Mouse (Mus musculus) heart, embryonic 12.5 days (tissue): ENCODE results near the gene Pthlh. TPM values are rescaled to one million over a fixed set of nuclear protein-coding genes. Genes with fewer than 3 reads are reported as not detected.

Source experiments
- ATAC-seq: fragments of 200-750 bp; cut with Nextera tagmentation; 2 replicates; pipeline ENCODE4 v1.8.0; 2017; ENCODE audit warnings: moderate TSS enrichment, moderate library complexity; ENCODE audit not compliant: insufficient number of reproducible peaks, low FRiP score
- H3K27ac ChIP-seq: fragments of 300-500 bp; sonication (generic); 2 replicates; pipeline ENCODE4 v1.5.1; 2016; ENCODE audit warnings: mild to moderate bottlenecking, moderate library complexity; ENCODE audit not compliant: poor library complexity, severe bottlenecking
- H3K27me3 ChIP-seq: fragments of 300-500 bp; sonication (generic); replicated peaks from 2 replicates; pipeline ENCODE4 v1.6.1; 2016; ENCODE audit warnings: mild to moderate bottlenecking, moderate library complexity
- H3K36me3 ChIP-seq: fragments of 300-500 bp; sonication (generic); 2 replicates; pipeline ENCODE4 v1.6.1; 2016; ENCODE audit warnings: mild to moderate bottlenecking, moderate library complexity
- H3K4me1 ChIP-seq: fragments of 300-500 bp; sonication (generic); replicated peaks from 2 replicates; pipeline ENCODE4 v1.6.1; 2016; ENCODE audit warnings: mild to moderate bottlenecking
- H3K4me2 ChIP-seq: fragments of 300-500 bp; sonication (generic); 2 replicates; pipeline ENCODE4 v1.6.1; 2016; ENCODE audit warnings: mild to moderate bottlenecking, moderate library complexity
- H3K4me3 ChIP-seq: fragments of 300-500 bp; sonication (generic); 2 replicates; pipeline ENCODE4 v1.5.1; 2016; ENCODE audit warnings: mild to moderate bottlenecking
- H3K9ac ChIP-seq: fragments of 300-500 bp; sonication (generic); 2 replicates; pipeline ENCODE4 v1.6.1; 2016; ENCODE audit warnings: mild to moderate bottlenecking, moderate library complexity
- H3K9me3 ChIP-seq: fragments of 300-500 bp; sonication (generic); replicated peaks from 2 replicates; pipeline ENCODE4 v1.6.1; 2016; ENCODE audit warnings: mild to moderate bottlenecking, moderate library complexity
- WGBS: fragments of 180-500 bp; shearing (Covaris S2); methylation state at CpG from one replicate; pipeline ENCODE4 v1.1.7; 2016; 5-methylcytosine and 5-hydroxymethylcytosine counted together
- polyA plus RNA-seq: library from polyadenylated mRNA; unstranded; fragments of >200 nt; fragmentation: Nextera tagmentation; extraction: Ambion mirVana; gene quantifications from 2 replicates; pipeline ENCODE4 v1.2.1, GENCODE M21; 2016

Gene Pthlh
- polyA plus RNA-seq, 1 experiment from 2014 or later: 5.5 TPM

DNA sequence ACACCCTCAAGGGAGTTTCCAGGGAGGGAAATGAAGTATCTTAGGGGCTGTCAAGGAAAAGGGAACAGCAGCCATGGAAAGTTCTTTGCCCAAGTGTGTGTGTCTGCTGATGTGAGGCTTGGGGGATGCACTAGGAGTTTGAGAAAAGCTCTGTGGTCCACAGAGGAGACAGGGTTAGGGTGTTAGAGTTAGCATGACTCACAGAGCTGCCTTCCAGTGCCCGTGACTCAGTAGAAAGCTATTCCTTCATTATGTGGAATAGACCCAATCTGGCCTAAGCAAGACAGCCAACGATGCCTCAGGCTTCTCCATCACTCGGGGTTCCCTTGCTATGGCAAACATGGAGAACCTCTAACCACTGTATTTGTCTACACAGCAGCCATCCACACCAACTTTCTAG is 3.2 kb downstream of the Pthlh start:
- H3K4me3 ChIP-seq: no peak overlapping the region
- WGBS: 69% methylated on average over 3 of the region's 3 CpGs
- H3K27ac ChIP-seq: no peak overlapping the region
- no peaks in the 10 kb centered on the region for H3K9me3 ChIP-seq
- no peak overlapping the region for H3K9ac ChIP-seq
- peaks cover 9% of the 10 kb centered on the region for H3K4me1 ChIP-seq
- no peaks in the 10 kb centered on the region for H3K36me3 ChIP-seq
- no peak overlapping the region for H3K4me2 ChIP-seq
- H3K27me3 ChIP-seq: peaks cover 40% of the 10 kb centered on the region
- no peak for ATAC-seq

DNA sequence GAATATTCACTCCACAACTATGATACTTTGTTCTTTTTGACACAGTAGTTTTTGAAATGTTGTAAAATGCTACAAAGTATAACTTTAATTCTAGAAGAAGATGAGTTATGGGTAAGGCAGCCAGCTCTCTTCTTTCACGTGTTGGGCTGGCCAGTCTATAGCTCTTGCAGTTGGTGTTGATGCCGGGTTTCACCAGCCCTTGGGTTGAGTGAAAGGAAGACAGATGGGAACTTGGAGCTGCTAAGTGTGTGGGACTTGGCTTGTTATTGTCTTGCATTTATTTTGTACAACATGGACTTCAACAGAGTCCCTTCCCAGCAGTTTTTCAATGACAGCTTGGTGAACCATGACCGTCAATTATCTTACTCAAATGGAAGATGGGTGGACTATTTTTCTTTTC is 16.2 kb downstream of the Pthlh start:
- ATAC-seq: no peak
- no peaks in the 10 kb centered on the region for H3K36me3 ChIP-seq
- no peak overlapping the region for H3K9ac ChIP-seq
- no peak overlapping the region for H3K27ac ChIP-seq
- H3K4me2 ChIP-seq: no peak overlapping the region
- H3K9me3 ChIP-seq: no peaks in the 10 kb centered on the region
- no peaks in the 10 kb centered on the region; the same call in 1 of the 2 replicates for H3K27me3 ChIP-seq
- 67% methylated on average over 3 of the region's 3 CpGs for WGBS
- H3K4me1 ChIP-seq: no peaks in the 10 kb centered on the region
- H3K4me3 ChIP-seq: no peak overlapping the region

DNA sequence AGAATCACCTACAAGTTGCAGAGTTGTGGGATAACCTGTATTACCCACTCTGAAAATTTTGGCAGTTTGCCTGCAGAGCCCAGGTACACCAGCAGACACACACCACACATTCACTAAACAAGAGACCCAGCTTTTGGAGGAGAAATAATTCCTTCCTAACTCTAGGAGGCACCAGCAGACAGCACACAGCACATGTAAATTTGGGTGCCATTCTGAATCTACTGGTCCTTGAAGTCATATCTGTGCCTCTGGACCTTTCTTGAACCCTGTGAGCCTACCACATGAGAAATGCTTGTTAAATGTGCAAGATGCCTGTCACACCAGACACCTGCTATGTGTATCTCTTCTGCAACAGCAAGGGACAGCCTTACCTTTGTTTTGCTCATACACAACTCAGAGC is 19.7 kb downstream of the Pthlh start:
- no peak for ATAC-seq

DNA sequence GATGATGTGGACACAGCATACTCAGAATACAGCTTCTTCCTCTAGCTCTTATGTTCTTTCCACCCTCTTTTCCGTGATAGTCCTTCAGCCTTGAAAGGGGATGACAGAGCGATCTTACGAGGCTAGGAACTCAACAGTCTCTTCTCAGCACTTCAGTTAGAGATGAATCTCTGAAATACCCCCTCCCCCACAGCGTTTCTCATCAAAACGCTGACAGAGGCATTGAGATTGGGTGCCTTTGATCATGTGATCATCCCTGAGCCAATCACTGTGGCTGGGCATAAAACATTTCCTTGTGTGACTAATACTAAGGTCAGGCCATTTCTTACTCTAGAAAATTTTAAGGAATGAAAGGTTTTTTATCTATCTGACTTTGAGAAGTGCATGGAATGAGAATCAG is 20.3 kb downstream of the Pthlh start:
- H3K36me3 ChIP-seq: no peaks in the 10 kb centered on the region
- H3K9me3 ChIP-seq: no peaks in the 10 kb centered on the region
- no peak overlapping the region for H3K4me3 ChIP-seq
- WGBS: 39% methylated on average over 5 of the region's 5 CpGs
- H3K4me1 ChIP-seq: no peaks in the 10 kb centered on the region
- H3K4me2 ChIP-seq: no peak overlapping the region
- H3K27ac ChIP-seq: no peak overlapping the region
- H3K27me3 ChIP-seq: no peaks in the 10 kb centered on the region; the same call in 1 of the 2 replicates
- ATAC-seq: no peak
- H3K9ac ChIP-seq: no peak overlapping the region

More for the DNA sequence above, 19.7 kb downstream of the Pthlh start:
- Histone ChIP-seq H3K4me1 (no peaks in the 10 kb centered on the region), H3K9ac (no peak overlapping the region), H3K4me2 (no peak overlapping the region), H3K36me3 (no peaks in the 10 kb centered on the region), H3K27ac (no peak overlapping the region), H3K4me3 (no peak overlapping the region), H3K27me3 (no peaks in the 10 kb centered on the region; the same call in 1 of the 2 replicates), H3K9me3 (no peaks in the 10 kb centered on the region)

DNA sequence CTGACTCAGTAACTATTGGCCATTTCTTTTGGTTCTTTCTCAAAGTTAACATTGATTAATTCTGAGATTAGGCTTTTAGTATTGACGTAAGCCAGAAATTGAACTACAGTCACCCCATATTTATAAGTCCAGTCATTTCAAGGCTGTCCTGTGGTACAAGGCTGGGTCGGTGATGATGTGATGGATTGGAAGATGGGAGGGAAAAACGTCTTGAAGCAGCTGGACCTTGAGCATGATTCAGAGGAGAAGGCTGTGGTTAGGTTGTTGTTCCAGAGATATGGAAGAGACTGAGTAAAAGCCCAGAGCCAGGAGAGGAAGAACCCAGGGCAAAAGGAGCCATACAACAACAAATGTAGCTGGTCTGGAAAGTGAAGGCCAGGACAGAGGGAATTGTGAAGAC is 22.4 kb downstream of the Pthlh start:
- ATAC-seq: no peak
- Histone ChIP-seq H3K4me3 (no peak overlapping the region), H3K9ac (no peak overlapping the region), H3K4me1 (no peaks in the 10 kb centered on the region), H3K27me3 (no peaks in the 10 kb centered on the region), H3K36me3 (no peaks in the 10 kb centered on the region), H3K9me3 (no peaks in the 10 kb centered on the region), H3K27ac (no peak overlapping the region), H3K4me2 (no peak overlapping the region)
- WGBS: 64% methylated on average over 3 of the region's 3 CpGs

DNA sequence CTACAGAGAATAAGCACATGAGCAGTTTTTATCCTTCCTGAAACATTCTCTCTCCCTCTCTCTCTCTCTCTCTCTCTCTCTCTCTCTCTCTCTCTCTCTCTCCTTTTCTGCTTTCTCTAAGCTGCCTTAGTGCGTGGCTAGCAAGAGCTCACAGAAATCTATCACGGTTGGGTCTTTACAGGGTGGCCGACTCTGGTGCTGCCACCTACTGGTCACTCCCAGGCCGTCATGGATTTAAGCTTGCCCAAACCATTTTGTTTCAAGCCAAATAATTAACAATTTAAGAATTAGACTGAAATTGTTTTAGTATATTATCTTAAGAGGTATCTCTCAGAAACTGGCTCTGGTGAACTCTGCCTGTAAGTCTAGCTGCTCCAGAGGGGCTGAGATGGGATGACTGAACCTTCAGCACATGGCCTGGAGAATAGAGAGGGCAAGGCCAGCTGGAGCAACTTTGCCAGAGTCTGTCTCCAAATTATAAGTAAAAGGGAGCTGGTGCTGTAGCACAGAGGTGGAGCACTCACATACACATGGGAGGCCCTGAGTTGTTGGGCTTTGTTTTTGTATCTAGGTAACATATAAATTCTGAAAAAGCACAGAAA is 23.7 kb downstream of the Pthlh start:
- H3K9ac ChIP-seq: no peak overlapping the region
- WGBS: 6% methylated on average over 4 of the region's 4 CpGs
- no peak for ATAC-seq
- H3K27me3 ChIP-seq: no peaks in the 10 kb centered on the region
- H3K27ac ChIP-seq: no peak overlapping the region
- H3K9me3 ChIP-seq: no peaks in the 10 kb centered on the region
- no peaks in the 10 kb centered on the region for H3K4me1 ChIP-seq
- no peak overlapping the region for H3K4me3 ChIP-seq
- no peak overlapping the region for H3K4me2 ChIP-seq
- no peaks in the 10 kb centered on the region for H3K36me3 ChIP-seq

DNA sequence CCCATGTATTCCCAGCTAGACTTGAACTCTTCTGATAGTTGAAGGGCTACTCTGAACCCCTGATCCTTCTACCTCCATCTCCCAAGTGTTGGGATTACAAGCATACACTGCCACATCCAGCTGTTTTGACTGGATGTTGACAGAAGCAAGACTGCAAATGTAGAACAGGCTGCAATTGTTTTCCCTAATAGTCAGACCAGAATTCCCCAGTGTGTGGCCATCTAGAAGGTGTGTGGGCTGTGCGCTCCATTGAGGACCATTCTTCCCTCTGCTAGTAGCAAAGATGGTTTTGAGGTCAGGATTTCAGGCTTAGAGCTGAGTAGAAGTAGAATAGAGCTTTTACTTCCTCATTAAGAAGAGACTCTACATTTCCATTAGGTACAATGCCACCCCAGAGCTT is 37.3 kb downstream of the Pthlh start:
- Histone ChIP-seq H3K9me3 (no peaks in the 10 kb centered on the region), H3K27me3 (no peaks in the 10 kb centered on the region), H3K27ac (no peak overlapping the region), H3K36me3 (no peaks in the 10 kb centered on the region), H3K4me2 (no peak overlapping the region), H3K4me3 (no peak overlapping the region), H3K4me1 (no peaks in the 10 kb centered on the region), H3K9ac (no peak overlapping the region)
- ATAC-seq: no peak
- 93% methylated on average over 1 of the region's 1 CpGs for WGBS

DNA sequence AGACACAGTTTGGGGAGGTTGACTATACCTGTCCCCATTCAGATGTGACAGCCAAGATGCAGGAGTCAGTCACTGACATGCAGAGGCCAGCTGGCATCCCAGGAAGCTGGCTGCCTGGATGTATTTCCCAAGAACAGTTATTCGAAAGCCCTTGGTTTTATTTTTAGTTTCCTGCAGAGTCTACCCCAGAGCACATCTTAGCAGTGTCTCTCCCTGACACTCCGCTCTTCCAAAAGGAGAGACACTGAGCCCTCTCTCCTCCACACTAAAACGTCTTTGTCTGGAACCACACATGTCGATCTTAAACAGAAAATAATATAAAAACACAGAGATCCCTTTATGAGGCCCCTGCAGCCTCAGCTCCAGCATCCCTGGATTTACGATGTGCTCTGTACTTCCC is 44.9 kb downstream of the Pthlh start:
- H3K4me3 ChIP-seq: no peak overlapping the region
- H3K9me3 ChIP-seq: no peaks in the 10 kb centered on the region
- H3K4me2 ChIP-seq: no peak overlapping the region
- no peaks in the 10 kb centered on the region for H3K36me3 ChIP-seq
- ATAC-seq: no peak
- H3K27me3 ChIP-seq: no peaks in the 10 kb centered on the region
- 63% methylated on average over 5 of the region's 5 CpGs for WGBS
- H3K9ac ChIP-seq: no peak overlapping the region
- H3K27ac ChIP-seq: no peak overlapping the region
- no peaks in the 10 kb centered on the region for H3K4me1 ChIP-seq

DNA sequence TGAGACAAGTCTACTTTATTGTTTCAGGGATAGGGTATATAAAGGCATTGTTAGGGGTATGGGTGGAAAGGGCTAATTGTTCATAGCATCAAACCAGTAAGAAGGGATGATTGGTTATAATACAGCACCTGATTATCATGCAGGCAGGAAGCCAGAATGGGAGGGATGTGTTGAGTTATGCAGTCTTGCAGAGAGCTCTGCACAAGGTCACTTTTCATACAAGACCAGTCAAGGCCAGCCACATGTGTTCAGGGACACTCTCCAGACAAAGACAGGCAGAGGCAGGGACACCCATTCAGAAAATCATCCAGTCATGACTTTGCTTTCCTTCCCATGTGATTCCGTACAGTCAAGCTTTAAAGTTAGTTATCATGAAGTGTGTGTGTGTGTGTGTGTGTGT is 47.8 kb downstream of the Pthlh start:
- Histone ChIP-seq H3K4me3 (no peak overlapping the region), H3K4me2 (no peak overlapping the region), H3K27ac (no peak overlapping the region), H3K9me3 (0 out of 2 replicates have a peak, but pooled peaks cover 2% of the 10 kb centered on the region), H3K4me1 (0 out of 2 replicates have a peak, but pooled peaks cover 5% of the 10 kb centered on the region), H3K36me3 (no peaks in the 10 kb centered on the region), H3K27me3 (no peaks in the 10 kb centered on the region), H3K9ac (no peak overlapping the region)
- 81% methylated on average over 1 of the region's 1 CpGs for WGBS
- no peak for ATAC-seq

DNA sequence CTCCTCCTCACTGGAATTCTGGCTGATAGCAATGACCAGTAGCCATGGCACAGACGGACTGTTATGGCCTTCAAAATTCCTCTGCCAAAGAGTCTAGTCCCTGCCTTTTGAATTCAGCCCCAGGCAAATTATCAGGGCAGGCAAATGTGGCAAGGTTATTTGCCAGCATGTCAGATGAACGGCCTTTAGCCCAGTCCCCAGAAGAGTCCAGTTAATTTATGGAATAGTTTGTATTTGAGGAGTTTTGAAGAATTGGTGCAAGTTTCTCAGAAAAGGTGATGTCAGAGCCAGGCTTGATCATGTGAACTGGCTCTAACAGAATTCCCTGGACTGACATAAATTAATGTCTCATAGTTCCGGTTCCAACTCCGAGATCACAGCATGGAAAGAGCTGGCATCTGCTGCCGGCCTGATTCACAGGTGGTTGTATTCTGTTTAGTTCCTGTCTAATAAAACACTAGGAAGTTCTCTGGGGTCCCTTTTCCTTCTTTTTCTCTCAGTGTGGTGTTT is 56.1 kb downstream of the Pthlh start:
- no peak overlapping the region for H3K9ac ChIP-seq
- no peak for ATAC-seq

More for the DNA sequence above, 56.1 kb downstream of the Pthlh start:
- H3K4me1 ChIP-seq: peaks cover 16% of the 10 kb centered on the region
- no peak overlapping the region for H3K27ac ChIP-seq
- no peaks in the 10 kb centered on the region for H3K36me3 ChIP-seq
- H3K4me2 ChIP-seq: no peak overlapping the region
- 79% methylated on average over 5 of the region's 5 CpGs for WGBS
- H3K27me3 ChIP-seq: no peaks in the 10 kb centered on the region
- no peak overlapping the region for H3K4me3 ChIP-seq
- 0 out of 2 replicates have a peak, but pooled peaks cover 4% of the 10 kb centered on the region for H3K9me3 ChIP-seq
